Mouse (Mus musculus) cerebellum, postnatal 4 days (tissue): ENCODE results near the gene Iqcj.

Source experiments
- DNase-seq, 2 experiments: peaks; one replicate each; pipeline ENCODE4 v3.0.0; 2022; ENCODE audit warnings: low spot score in 2 of 2, mixed read lengths in 1 of 2

Iqcj gene

DNA sequence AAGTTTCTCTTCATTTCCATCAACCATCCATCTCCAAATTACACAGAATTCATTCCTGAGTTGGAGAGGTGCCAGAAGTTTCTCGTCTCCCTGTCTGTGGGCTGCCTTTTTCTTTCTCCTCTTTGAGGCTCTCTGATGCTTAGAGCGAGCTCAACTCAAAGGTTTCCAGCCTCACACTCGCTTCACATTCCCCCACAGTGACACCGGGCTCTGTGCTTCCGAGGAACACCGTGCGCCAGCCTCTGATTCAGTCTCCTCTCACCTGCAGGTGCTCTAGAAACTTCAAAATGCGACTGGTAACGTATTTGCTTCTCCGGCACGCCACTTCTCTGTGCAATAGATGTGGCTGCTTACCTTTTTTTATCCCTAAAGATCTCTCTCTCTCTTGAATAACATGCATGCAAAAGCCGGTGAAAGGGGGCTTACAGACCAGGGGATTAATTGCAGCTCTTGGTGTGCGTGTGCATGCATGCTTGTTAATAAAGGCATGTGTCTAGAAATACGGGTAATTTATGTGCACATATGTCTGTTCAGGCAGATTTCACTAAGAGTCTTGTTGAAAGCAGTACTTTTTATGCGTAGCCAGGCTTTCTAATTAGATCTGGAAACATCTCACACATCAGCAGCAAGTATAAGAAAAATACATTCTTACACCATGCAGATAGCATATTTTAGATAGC, at the start of gene Iqcj, which contains the start of gene Iqschfp:
Iqcj (plus strand) TSS at position 195 of the 680 bp plus-strand sequence.
Iqschfp (plus strand) TSS at position 207 of the 680 bp plus-strand sequence.
- peak in 1 of 2 experiments; percentile 9 for DNase-seq

DNA sequence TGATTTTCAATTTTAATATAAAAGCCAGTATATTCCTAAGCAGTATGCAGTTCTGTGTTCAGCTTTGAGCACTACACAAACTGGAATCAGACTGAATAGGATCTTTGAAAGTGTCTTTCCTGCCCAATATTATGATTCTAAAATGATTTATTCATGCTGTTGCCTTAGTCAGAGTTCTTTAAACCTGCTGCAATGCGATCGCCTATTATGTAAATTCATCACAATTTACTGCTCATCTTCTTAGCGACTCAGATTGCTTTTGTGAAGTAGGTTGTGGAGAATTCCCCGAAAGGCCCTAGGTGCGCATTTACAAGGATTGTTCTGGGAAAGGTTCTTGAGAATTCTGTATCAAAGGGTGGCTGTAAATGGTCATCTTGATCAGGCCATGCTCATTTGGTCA, 39.6 kb upstream of the Iqcj start:
- no peak for DNase-seq

DNA sequence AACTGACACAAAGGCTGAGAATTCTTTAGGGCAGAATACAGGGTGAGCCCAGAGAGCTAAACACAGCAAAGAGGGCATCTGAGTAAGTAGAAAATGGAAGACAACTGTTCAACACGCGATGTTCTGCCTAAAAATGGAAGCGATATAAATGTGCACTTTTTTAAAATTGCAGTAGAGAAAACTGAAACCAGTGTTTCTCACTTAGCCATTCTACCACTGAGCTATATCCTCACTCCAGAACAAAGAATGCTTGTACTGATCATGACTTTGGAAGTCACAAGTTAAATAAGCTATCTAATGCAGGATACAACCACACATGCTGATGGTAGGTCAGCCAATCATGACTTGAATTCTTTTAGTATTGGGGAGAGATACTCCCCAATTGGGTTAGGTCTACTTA, 30.5 kb upstream of the Iqcj start:
- DNase-seq: no peak

DNA sequence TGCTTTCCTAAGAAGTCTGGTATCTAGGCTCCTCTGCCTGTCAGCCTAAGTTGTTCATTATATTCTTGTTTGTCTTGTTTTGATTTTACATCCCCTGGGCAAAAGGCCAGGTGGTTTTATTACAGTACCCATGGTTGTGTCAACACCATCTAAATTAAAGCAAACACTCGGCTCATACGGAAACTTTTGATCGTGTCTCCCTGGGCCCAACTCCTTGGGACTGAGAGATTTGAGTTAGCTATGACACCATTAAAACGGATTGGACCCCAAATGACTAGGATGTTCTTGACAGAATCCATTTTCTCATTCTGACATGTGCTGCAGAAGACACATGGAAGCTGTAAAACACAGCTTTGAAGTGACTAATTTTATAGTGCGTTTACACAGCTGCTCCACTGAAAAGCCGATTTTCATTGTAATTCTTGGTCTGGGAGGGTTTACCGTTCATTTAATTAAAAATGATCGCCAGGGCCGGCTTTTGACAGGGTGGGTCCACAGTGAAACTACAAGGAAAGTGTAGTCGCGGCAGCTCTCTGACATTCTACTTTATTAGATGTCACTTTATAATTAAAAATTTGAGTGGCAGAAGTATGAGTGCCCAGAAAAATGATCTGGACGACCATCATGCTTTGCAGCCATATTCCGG, 24.5 kb upstream of the Iqcj start:
- no peak for DNase-seq

DNA sequence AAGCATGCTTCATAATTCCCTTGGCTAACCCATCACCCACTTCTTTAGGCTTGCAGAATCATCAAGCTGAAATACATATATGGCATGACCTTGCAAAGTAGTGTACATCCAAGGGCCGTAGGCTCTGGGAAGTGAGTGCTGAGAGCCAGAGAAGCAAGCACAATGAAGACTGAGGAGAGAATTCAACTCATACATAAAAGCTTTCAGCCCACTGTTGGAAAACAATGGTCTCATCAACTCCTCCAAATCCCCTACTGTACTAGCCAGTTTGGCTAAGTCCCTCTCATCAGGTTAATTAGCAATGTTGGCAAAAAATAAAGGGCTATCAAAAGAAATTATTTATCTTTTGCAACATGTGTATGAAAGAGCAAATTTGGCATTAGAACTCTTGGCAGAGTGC, 22.6 kb upstream of the Iqcj start:
- DNase-seq: no peak

DNA sequence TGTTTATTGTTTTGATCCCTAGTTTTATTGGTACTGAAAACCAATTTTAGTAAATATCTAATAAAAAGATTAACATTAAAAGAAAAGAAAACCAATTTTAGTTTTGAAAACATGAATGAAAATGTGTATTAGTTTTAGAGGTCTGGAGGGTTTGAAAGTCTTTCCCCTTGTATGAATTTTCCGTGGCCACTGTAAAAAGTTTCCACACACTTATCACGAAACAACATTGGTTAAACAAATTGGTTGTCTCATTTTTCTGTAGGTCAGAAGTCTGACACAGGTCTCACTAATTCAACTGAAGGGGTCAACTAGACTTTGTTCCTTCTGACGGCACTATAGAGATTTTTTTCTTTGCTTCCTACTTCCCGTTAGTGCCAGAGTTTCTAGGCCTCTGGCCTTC, 14.8 kb upstream of the Iqcj start:
- no peak for DNase-seq

DNA sequence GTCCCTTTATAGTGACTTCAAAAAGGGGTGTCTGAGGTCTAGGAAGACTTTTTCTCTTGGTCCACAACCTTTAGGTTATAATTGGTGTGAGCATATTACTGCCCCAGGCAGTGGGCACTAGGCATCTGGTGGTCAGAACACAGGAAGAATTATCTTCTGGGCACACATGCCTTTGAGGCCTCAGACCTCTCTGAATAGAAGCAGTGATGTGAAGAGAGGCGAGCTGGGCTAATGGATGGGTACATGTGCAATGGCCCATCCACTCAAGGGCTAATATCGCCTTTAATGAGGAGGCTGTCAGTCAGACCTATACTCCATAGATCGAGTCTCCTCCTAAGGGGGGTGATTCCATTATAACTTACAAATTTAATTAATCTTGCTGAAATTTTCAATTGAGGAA, 7.7 kb upstream of the Iqcj start:
- no peak for DNase-seq

DNA sequence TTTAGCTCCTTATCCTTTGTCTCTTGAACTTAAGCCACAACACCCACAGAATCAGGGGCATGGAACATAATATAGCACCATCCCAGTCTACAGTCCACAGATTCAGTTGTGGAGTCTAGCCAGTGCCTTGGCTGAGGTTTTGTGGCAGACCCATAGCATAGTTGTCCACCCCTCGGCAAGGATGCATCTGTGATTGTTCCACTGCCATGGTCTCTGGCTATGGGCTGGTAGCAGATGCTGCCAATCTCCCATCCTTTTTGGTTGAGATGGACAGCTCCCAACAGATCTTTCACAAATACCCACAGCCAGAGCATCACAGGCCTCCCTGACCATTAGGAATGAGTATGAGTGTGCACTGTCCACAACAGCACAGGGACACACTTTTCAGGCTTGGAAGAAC, 5.8 kb upstream of the Iqcj start:
- DNase-seq: no peak

DNA sequence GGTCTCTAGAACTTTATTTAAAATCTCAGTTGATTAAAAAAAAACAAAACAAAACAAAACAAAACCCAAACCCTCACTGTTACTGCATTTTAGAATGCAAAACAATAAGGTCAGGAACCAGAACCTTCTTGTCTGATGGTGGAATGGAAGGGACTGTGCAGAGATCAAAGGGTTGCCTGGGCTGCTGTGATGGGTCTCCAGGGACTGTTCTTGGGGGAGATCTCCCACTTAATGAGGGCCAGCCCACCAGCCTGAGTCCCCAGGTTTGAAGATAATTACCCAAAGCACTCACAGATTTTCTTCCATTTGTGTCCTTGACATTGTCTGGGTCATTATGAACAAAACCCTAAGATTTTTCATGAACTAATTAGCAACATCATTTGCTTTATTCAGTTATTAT, 4.8 kb upstream of the Iqcj start:
- no peak for DNase-seq

DNA sequence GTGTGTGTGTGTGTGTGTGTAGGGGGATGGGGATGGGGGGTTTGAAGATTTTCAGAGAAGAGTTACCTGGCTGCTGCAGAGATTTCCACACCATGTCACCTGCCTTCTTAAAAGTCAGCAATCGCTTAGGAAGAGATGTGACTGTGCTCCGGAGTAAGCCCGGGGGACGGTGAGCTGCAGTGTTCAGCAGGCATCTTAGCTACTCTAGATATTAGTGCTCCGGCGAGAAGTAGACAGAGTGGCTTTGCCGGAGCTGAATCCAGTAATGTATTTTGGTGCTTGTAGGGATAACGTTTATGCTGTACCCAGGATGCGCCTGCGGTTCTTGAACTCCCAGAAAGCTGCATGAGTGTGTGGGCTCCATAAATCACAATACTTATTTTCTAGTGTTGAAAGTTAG, 748 bp downstream of the Iqcj start:
- no peak for DNase-seq

DNA sequence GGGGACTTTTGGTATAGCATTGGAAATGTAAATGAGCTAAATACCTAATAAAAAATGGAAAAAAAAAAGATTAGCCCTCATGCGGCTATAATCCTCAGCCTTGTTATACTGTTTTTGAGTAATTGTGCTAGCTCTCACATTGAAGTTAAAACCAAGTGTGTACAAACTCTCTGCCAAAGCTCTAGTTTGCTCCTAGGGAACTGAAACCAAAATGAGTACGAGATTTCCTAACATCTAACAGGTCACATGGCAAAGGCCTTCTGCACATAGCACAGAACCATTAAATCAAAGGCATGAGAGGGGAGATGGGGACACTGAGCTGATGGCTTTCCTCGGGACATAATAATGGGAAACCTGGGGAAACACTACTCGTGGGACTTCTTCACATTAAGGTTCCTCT, 10.5 kb downstream of the Iqcj start:
- no peak for DNase-seq

DNA sequence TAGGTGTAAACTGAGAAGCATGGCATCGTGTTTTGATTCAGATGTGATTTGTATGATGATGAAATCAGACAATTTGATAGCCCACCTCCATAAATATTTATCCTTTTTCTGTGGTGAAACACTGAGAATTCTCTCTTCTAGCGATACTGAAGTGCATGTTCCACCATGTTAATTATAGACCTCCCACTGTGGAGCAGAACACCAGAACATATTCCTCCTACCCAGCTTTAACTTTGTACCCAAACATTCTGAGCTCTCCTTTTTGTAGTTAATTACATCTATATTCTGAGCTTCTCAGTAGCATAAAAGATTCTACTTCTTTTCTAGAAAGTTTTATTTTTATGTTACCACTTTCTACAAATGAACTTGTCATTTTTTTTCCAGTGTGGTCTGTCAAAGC, 16.6 kb downstream of the Iqcj start:
- no peak for DNase-seq

DNA sequence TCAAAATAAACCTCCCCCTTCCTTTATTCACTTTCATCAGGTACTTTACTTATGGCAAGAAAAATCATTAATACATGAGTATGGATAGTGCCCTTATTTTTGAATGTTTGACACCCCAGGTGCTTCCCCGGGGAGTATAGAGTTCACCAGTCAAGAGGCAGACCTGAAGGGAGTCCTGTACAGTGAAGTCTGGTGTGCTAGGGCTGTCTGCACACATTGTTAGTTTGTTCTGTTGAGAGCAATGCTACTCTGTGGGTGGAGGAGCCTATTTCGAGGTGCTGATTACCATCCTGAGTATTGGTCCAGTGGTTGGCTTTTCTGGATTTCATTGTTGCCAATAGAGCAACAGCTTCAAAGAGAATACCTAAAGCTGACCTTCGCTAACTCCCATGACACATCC, 26.1 kb downstream of the Iqcj start:
- DNase-seq: no peak

DNA sequence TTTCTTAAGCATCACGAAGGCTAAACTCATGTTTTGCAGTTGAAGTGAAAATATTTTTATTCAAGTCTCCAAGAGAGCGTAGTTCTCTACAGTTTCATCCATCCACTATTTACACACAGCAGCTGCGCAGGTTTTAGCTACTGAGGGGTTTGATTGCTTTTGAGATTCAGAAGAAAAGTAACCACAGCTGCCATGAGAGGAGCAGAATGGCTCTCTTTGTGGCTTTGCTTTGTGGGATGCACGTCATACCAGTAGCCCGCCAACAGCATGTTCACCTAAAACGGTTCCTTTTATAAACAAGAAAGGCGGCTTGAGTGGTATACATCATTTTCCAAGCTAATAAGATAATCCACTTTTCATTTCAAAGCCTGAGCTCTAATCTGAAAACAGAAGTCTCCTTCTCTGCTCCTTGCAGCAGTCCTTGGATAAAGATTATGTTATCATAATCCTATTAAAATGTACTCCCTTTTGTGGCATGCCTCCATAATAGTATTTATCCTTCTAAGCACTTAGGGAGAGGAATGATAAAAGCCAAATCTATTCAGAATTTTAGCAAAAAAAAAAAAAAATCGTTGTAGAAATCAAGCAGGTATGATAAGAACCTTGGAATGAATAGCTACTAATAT, 26.7 kb downstream of the Iqcj start:
- DNase-seq: no peak

DNA sequence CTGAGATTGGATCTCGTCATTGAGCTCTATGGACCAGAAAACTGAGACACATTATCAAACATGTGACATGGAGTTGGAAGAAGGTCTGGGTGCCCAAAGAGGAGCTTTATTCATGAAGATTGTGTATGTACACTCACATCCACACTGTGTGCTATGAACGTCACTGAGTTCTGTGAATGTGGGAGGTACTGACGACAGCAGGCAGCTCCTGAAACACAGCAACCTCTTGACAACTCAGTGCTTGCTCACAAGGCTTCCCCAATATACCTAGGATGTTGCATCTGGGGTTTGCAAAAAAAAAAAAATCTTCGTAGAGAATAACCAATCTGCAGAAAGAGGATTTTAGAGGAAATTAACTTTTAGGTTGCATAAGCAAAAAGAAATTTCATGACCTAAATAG, 31.1 kb downstream of the Iqcj start:
- no peak for DNase-seq

DNA sequence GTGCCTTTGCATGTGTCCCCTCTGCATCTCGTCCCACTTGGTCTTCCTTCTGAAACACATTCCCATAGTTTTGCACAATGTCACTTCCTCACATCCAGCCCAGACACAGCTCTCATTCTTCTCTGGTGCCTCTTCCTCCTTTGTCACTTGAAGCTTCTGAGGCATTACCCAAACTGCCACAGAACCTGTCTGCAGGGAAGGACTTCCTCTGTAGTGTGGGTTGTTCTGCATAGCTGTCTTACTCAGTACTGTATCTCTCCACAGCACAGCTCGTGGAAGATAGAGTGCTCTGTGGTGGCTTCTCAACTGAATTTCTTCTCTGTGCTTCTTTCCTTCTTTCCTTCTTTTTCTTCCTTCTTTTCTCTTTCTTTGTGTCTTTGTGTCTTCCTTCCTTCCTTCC, 33.4 kb downstream of the Iqcj start:
- DNase-seq: no peak

DNA sequence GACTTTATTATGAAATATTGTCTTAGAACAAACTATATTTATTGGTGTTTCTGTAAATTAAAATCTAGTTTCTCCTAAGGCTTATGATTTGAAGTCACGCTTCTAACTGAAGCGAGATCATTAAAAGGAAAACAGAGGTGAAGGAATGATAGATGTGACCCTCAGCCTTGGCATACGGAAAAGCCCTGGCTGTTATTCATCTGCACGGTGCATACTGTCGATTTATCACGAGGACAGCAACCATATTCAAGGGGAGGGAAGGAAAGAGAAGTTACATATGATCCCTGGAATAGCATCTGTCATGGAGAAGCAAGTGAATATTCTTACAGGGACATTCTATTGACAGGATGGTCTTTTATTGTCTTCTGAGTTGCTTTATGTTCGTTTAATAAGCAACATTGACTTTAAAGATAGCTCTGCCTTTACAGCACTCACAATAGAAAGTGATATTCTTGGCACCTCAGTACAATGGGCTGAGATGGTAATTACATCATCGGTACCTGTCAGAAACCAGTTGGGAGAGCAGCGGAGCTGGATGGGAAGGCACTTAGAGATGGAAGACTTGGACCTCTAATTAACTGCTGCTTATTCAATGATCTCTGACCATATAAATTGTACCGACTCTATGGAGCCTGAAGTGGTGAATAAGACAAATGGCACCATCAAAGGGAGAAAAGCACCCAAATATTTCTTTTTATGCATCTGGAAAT, 38.6 kb downstream of the Iqcj start:
- DNase-seq: no peak

DNA sequence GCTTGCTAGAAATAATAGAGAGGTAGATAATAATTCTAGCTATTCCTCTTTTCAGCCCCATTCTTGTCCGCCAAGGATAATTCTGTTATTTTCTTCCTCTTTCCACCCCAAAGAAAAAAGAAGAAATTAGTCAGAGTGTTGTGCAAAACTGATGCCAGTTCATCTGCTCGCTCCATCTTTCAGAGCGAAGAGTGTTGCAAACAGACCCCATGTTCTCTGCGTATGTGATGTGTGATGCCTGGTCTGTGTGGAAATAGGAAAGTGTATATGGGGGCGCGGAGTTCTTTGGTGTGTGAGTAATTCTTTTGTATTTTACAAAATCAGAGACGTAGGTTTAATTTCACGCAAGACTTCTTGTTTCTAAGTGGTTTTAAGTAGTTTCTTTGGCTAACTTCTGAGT, 39.2 kb downstream of the Iqcj start:
- no peak for DNase-seq

DNA sequence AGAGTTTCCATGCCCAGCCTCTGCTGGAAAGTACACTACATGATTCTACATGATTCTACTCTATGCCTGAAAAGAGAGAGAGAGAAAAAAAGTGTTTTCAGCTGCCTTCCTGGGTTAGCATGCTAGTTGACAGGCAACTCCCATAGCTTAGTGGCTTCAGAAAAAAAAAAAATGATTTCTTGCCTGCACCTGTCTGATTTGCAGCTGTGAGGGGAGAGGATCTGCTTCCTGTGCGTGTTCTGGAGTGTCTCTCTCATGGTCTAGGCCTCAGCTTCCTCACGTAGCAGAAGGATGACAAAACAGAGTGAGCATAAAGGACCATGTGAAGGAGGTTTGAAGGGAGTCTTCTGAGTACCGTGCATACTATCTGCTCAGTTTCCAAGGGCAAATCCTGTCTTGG, 39.9 kb downstream of the Iqcj start:
- no peak for DNase-seq

DNA sequence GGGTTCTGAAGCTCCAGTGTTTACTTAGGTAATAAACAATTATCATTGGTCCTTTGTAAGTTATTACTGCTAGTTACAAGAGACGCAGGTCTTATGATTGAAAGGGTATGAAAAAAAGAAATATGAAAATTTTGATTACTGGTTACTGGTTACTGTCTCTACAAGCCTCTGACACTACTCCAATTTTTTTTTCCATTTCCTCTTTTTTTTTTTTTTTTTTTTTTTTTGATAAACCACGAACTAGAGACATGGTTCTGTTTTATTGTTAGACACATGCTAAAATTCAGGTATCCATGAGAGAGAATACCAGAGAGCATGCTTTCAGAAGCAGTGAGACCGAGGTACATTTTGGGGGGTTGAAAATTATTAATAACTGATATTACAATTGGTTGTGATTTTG, 43.8 kb downstream of the Iqcj start:
- no peak for DNase-seq

DNA sequence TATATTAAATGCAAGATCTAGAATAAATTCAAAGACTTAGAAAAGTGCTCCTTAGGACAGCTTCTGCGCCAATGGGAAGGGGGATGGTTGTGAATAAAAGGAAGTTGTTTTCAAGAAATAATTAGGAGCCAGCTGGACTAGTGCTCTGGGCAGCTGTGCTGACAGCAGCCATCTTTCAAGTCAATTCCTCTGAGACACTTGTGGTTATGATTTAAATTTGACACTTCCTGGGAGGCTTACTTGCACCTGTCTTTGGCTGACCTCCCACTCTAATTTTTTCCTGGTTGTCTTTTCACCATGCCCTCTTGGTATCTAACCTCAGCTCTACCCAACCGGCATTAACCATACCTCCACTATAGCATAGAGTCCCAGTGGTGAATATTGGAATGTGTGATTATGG, 55.0 kb downstream of the Iqcj start:
- DNase-seq: no peak

DNA sequence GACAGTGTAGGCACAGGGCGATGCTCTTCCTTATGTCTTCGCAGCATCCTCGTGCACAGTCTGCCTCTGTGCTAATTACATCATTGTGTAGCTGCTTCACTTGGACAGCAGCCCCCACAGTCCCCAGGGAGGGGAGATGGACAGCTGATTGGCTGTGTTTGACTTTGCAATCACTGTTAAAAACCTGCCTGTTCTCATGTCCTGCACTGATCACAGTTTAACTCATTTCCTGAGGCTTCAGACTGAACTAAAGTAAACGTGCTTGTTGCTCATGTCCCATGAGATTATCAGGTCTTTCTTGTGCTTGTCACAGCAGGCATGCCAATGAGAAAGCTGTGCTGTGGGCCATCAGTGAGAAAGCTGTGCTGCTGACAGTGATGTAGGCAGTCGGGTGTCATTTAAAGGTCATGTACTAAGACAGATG, 60.5 kb downstream of the Iqcj start:
- DNase-seq: peak in 1 of 2 experiments; percentile 40
